Mouse (Mus musculus) intestine, embryonic 16.5 days (tissue): ENCODE measurements at regions not wholly inside any gene's neighbourhood (a gene's known extent, or its start where the extent isn't known, plus 50 kb on each side); places are given as distances from the start of the nearest gene placed in this dataset.

Experiments
- ATAC-seq: fragments of 200-750 bp; cut with Nextera tagmentation; 2 replicates; pipeline ENCODE4 v1.8.0; 2017; ENCODE audit warnings: moderate TSS enrichment, moderate library complexity
- H3K27ac ChIP-seq: fragments of 300-500 bp; sonication (generic); 2 replicates; pipeline ENCODE4 v1.5.1; 2014; ENCODE audit warnings: mild to moderate bottlenecking, low read length
- H3K27me3 ChIP-seq: fragments of 300-500 bp; sonication (generic); replicated peaks from 2 replicates; pipeline ENCODE4 v1.6.1; 2014; ENCODE audit warnings: low read length, control low read depth, mixed read lengths; ENCODE audit not compliant: control insufficient read depth, insufficient read depth
- H3K36me3 ChIP-seq: fragments of 300-500 bp; sonication (generic); 2 replicates; pipeline ENCODE4 v1.6.1; 2014; ENCODE audit warnings: low read length, control low read depth; ENCODE audit not compliant: control insufficient read depth, insufficient read depth
- H3K4me1 ChIP-seq: fragments of 300-500 bp; sonication (generic); 2 replicates; pipeline ENCODE4 v1.6.1; 2014; ENCODE audit warnings: low read length, control low read depth, mixed read lengths; ENCODE audit not compliant: control insufficient read depth, insufficient read depth
- H3K4me2 ChIP-seq: fragments of 300-500 bp; sonication (generic); 2 replicates; pipeline ENCODE4 v1.6.1; 2014; ENCODE audit warnings: low read depth, low read length, control low read depth
- H3K4me3 ChIP-seq: fragments of 300-500 bp; sonication (generic); 2 replicates; pipeline ENCODE4 v1.5.1; 2014; ENCODE audit warnings: mild to moderate bottlenecking, low read length
- H3K9ac ChIP-seq: fragments of 300-500 bp; sonication (generic); 2 replicates; pipeline ENCODE4 v1.6.1; 2014; ENCODE audit warnings: low read depth, low read length
- H3K9me3 ChIP-seq: fragments of 300-500 bp; sonication (generic); 2 replicates; pipeline ENCODE4 v1.6.1; 2016; ENCODE audit warnings: low read length, control low read depth; ENCODE audit not compliant: control insufficient read depth
- WGBS: fragments of 180-500 bp; shearing (Covaris S2); extraction: QIAGEN DNeasy Blood & Tissue Kit; methylation state at CpG from one replicate; pipeline ENCODE4 v1.1.7; 2014; 5-methylcytosine and 5-hydroxymethylcytosine counted together

DNA sequence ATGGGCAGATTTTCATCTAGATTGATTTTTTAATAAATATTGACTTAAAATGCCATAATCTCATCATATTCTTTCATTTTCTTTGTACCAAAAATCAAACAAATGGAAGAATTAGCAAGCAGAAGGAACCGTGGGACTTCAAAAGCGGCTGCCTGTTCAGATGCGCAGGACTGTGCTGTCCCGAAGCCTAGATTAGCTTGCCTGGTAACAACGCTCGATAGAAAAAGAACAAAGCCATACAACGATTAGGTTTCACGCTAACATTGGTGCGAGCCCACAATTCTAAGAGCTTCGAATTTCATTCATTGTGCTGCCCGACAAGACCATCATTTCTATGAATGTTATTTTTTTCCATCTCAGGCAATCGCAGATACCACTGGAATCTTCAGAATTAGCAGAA, 262.1 kb upstream of the Irx5 start:
- no peak for ATAC-seq
- no peak overlapping the region for H3K4me2 ChIP-seq
- WGBS: 88% methylated on average over 12 of the region's 12 CpGs

DNA sequence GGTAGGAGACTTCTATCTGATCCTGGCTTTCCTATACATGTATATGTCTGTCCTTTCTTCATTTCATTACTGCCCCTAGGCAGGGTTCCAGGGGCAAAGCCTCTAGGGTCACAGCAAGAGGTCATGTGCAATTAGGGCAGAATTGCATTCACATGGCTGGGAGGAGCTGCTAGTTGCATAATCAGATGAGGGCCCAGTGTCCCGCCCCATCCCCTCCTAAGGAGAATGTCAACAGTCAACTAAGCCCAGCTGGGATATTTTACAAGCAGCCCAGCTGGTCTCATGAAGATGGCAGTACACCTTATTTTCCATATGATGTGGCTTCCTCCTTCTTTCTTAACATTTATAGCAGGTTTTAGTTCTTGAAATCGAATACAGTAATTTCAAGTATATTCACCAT, 273.3 kb upstream of the Irx5 start:
- WGBS: 68% methylated on average over 2 of the region's 2 CpGs
- ATAC-seq: no peak
- H3K4me3 ChIP-seq: no peak overlapping the region
- H3K4me2 ChIP-seq: no peak overlapping the region
- H3K9ac ChIP-seq: no peak overlapping the region
- no peaks in the 10 kb centered on the region for H3K9me3 ChIP-seq
- H3K27ac ChIP-seq: no peak overlapping the region
- H3K36me3 ChIP-seq: no peaks in the 10 kb centered on the region
- no peaks in the 10 kb centered on the region for H3K27me3 ChIP-seq
- no peaks in the 10 kb centered on the region for H3K4me1 ChIP-seq

More for the DNA sequence above, 262.1 kb upstream of the Irx5 start:
- Histone ChIP-seq H3K27ac (no peak overlapping the region), H3K9me3 (no peaks in the 10 kb centered on the region), H3K9ac (no peak overlapping the region), H3K4me1 (no peaks in the 10 kb centered on the region), H3K27me3 (no peaks in the 10 kb centered on the region), H3K36me3 (no peaks in the 10 kb centered on the region), H3K4me3 (no peak overlapping the region)

DNA sequence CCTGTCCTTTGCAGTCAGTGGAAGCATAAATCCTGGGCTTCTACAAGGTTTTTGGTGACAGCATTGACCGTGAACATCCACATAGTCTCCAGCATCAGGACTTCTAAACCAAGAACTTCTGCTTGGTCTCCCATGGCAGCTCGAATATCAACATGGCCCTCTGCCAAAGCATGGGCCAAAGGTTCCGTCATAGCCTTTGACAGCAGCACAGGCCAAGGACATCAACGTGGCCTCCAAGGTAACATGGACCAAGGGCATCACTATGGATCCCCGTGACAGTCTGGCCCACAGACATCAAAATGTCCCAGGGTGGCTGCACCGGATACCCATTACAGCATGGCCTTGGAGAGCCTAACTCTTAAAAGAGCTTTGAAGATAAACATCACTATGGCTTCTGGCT, 275.5 kb upstream of the Irx5 start:
- H3K4me3 ChIP-seq: no peak overlapping the region
- 85% methylated on average over 6 of the region's 6 CpGs for WGBS

DNA sequence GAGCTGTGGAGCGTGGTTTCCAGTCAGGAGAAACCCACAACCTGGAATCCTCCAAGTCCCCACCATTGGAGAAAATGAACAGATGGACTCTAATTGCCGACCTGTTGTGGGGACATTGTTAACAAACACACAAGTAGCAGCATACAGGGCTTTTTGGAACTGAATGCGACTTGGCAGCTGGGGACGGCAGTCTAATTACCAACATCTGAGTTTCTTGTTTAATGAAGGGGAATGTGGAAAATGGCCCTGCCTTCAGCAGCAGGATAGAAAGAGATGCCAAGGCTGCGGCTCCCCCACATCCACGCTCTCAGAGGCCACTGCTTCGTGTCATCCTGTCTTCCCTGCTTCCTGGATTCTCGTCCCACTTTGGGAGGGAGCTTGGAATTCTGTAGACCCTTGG, 276.6 kb upstream of the Irx5 start:
- WGBS: 87% methylated on average over 8 of the region's 8 CpGs
- Histone ChIP-seq H3K36me3 (no peaks in the 10 kb centered on the region), H3K4me2 (no peak overlapping the region), H3K9me3 (no peaks in the 10 kb centered on the region), H3K9ac (no peak overlapping the region), H3K4me1 (no peaks in the 10 kb centered on the region), H3K27ac (no peak overlapping the region), H3K4me3 (no peak overlapping the region), H3K27me3 (no peaks in the 10 kb centered on the region)
- no peak for ATAC-seq

More for the DNA sequence above, 275.5 kb upstream of the Irx5 start:
- Histone ChIP-seq H3K9ac (no peak overlapping the region), H3K27me3 (no peaks in the 10 kb centered on the region), H3K27ac (no peak overlapping the region), H3K36me3 (no peaks in the 10 kb centered on the region), H3K4me2 (no peak overlapping the region), H3K4me1 (no peaks in the 10 kb centered on the region), H3K9me3 (no peaks in the 10 kb centered on the region)
- no peak for ATAC-seq

DNA sequence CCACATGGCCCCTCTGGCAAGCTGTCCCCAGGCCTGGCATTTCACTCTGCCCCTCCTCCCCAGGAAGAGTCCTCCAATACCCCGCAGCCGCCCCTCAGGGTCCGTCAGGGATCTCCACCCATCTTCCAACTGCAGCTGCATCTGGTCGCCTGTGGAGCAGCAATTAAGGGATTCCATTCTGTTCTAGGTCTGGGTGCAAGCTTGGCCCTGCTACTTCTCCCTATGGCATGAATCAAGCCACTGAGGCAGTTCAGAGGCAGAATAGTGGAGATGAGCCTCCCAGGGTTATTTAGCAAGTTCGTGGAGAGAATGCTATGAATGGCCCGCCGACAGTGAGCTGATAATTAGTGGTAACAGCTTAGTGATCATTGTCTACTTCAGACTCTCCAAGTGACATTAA, 275.7 kb upstream of the Irx3 start:
- Histone ChIP-seq H3K4me1 (no peaks in the 10 kb centered on the region), H3K36me3 (no peaks in the 10 kb centered on the region), H3K9ac (no peak overlapping the region), H3K27ac (no peak overlapping the region), H3K4me2 (no peak overlapping the region), H3K27me3 (peaks cover under 1% of the 10 kb centered on the region; the same call in 1 of the 2 replicates), H3K4me3 (no peak overlapping the region), H3K9me3 (no peaks in the 10 kb centered on the region)
- ATAC-seq: no peak
- WGBS: 56% methylated on average over 7 of the region's 7 CpGs

DNA sequence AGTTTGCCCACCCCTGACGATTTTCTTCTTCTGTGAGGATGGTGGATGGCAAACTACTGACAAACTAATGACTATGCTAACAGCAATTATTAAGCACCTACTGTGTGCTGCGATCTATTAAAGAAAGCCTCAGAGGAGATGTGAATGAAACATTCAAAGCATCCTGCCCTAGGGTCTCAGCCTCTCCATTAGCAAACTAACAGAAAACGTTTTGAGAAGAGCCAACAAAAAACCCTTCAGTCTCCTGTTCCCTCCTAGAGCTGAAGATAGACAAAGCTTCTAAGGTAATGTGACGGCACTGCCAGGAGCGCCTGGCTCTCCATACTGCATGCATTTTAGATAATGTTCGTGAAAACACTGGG, 270.4 kb upstream of the Irx3 start:
- Histone ChIP-seq H3K4me2 (no peak overlapping the region), H3K9ac (no peak overlapping the region), H3K4me1 (no peaks in the 10 kb centered on the region), H3K9me3 (no peaks in the 10 kb centered on the region), H3K36me3 (no peaks in the 10 kb centered on the region), H3K27ac (no peak overlapping the region), H3K27me3 (peaks cover 5% of the 10 kb centered on the region; the same call in 1 of the 2 replicates), H3K4me3 (no peak overlapping the region)
- WGBS: 25% methylated on average over 6 of the region's 6 CpGs
- no peak for ATAC-seq

DNA sequence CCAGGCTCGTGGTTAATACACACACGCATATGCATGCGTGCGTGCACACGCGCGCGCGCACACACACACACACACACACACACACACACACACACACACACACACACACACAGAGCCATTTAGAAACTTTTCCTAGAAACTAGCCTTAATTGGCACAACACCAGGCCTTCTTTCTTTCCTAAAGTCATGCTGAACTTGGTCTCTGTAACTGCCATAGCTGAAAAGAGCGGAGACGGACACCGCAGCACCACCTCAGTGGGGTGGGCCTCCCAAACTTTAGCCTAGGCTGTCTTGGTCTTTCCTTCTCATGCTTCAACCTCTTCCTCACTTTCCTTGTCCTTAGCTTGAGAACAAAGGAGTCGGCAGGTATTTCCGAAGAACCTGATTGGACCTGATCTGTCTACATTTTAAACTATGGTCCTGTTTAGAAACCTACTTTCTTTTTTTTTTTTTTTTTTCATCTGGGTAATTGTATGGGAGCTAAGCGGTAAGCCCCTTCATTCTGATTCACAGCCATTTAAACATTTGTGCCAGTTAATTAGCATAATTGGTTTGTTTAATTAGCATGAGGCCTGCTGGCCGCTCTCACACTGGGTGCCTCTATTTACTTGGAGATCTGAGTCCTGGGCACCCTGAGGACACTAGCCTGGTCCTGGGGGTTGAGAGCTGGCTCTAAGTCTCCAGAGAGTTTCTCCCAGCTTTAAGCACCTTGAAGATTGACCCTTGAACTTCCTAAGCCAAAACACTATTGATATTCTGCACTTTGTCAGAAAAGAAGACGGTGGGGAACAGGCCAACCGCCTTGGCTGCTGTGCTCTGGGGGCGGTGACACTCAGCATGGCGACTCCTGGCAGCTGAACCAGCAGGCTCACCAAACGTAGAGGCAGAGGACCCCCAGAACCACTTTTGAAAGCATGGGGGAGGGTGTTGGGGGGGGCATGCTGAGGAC, 269.7 kb upstream of the Irx3 start:
- Histone ChIP-seq H3K4me2 (no peak overlapping the region), H3K27me3 (peaks cover 5% of the 10 kb centered on the region; the same call in 1 of the 2 replicates), H3K4me1 (no peaks in the 10 kb centered on the region), H3K27ac (no peak overlapping the region), H3K4me3 (no peak overlapping the region), H3K9me3 (no peaks in the 10 kb centered on the region), H3K9ac (no peak overlapping the region), H3K36me3 (no peaks in the 10 kb centered on the region)
- WGBS: 58% methylated on average over 21 of the region's 21 CpGs
- ATAC-seq: no peak

DNA sequence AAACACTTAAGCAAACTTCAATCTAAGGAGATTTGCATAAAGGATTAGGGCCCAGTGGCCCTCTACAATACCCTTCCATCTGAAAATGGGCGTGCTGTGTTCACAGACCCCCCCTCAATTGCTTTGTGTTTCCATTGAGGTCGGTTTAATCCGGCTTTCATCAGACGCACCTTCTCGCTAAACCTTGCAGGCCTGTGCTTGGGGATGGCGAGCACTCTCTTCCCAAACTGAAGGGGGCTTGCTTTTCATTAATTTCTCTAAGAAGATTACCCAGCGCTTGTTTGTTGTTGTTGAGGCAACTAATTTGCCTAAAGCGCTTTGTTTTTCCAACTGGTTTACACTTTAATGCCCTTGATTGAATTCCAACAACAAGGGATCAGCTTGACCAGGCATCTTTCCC, 268.8 kb upstream of the Irx3 start:
- Histone ChIP-seq H3K4me2 (no peak overlapping the region), H3K9ac (no peak overlapping the region), H3K36me3 (no peaks in the 10 kb centered on the region), H3K4me3 (no peak overlapping the region), H3K4me1 (no peaks in the 10 kb centered on the region), H3K27me3 (peaks cover 5% of the 10 kb centered on the region; the same call in 1 of the 2 replicates), H3K27ac (no peak overlapping the region), H3K9me3 (no peaks in the 10 kb centered on the region)
- ATAC-seq: no peak
- 49% methylated on average over 8 of the region's 8 CpGs for WGBS

DNA sequence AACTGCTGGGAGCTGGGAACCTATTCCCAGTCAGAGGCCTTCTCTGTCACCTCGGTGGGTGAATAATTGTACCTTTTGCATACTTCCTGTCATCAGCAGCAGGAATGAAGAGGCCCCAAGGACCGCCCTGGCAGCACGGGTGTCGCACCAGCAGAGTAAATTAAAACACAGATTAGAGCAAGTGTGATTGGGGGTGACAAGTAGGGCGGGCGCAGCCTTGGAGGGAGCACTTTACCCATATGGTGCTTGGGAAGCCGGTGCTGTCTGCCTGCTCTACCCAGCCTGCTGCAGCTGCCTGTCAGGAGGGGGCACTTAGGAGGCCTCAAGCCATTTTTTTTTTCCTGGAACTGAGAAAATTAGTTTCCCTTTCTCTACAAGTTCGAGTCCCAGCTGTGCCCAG, 264.6 kb upstream of the Irx3 start:
- H3K36me3 ChIP-seq: no peaks in the 10 kb centered on the region
- no peaks in the 10 kb centered on the region; the same call in 1 of the 2 replicates for H3K4me1 ChIP-seq
- no peak overlapping the region for H3K27ac ChIP-seq
- H3K27me3 ChIP-seq: no peaks in the 10 kb centered on the region; the same call in 1 of the 2 replicates
- H3K9me3 ChIP-seq: no peaks in the 10 kb centered on the region
- 41% methylated on average over 8 of the region's 8 CpGs for WGBS
- H3K9ac ChIP-seq: no peak overlapping the region
- no peak for ATAC-seq
- no peak overlapping the region for H3K4me3 ChIP-seq
- no peak overlapping the region for H3K4me2 ChIP-seq
